Mouse (Mus musculus) small intestine, adult 2 months (tissue): ENCODE results near the gene Slc9a5. TPM values are rescaled to one million over a fixed set of nuclear protein-coding genes. Genes with fewer than 3 reads are reported as not detected.

ENCODE experiments used
- H3K27ac ChIP-seq: fragments of 200-500 bp; 2 replicates; pipeline ENCODE4 v1.5.1; 2012; ENCODE audit warnings: low read depth, low read length, control low read depth, inconsistent platforms; ENCODE audit not compliant: insufficient read depth
- H3K27me3 ChIP-seq: fragments of 200-500 bp; 2 replicates; pipeline ENCODE4 v1.6.1; 2012; ENCODE audit warnings: mild to moderate bottlenecking, moderate library complexity, low read length, inconsistent platforms; ENCODE audit not compliant: control insufficient read depth, insufficient read depth
- H3K36me3 ChIP-seq: fragments of 200-500 bp; 2 replicates; pipeline ENCODE4 v1.6.1; 2012; ENCODE audit warnings: mild to moderate bottlenecking, low read length, control low read depth, inconsistent platforms; ENCODE audit not compliant: control insufficient read depth, insufficient read depth
- H3K4me1 ChIP-seq: fragments of 200-500 bp; 2 replicates; pipeline ENCODE4 v1.6.1; 2012; ENCODE audit warnings: low read length, inconsistent platforms, mixed read lengths; ENCODE audit not compliant: control insufficient read depth, insufficient read depth, insufficient read length
- H3K4me3 ChIP-seq: fragments of 200-500 bp; 2 replicates; pipeline ENCODE4 v1.5.1; 2012; ENCODE audit warnings: low read depth, mild to moderate bottlenecking, control low read depth, inconsistent platforms, low read length, moderate library complexity
- CTCF ChIP-seq: fragments of 200-500 bp; IDR thresholded peaks from 2 replicates; pipeline ENCODE4 v1.5.1; 2012; ENCODE audit warnings: low read depth, mild to moderate bottlenecking, control low read depth, inconsistent platforms, low read length, moderate library complexity, mixed read lengths; ENCODE audit not compliant: insufficient replicate concordance, insufficient read length; ENCODE audit errors: extremely low read depth
- POLR2A ChIP-seq: fragments of 200-500 bp; IDR thresholded peaks from 2 replicates; pipeline ENCODE4 v1.6.1; 2012; ENCODE audit warnings: low read depth, mild to moderate bottlenecking, control low read depth, inconsistent platforms, low read length, moderate library complexity
- WGBS: fragments of 180-500 bp; shearing (Covaris S2); methylation state at CpG from one replicate; pipeline ENCODE4 v1.1.7; 2018; 5-methylcytosine and 5-hydroxymethylcytosine counted together
- polyA plus RNA-seq: library from polyadenylated mRNA; depleted of rRNA; stranded (reverse); fragments of >200 nt; gene quantifications from 2 replicates; pipeline ENCODE4 v1.2.3, GENCODE M21; 2012; rRNA removed

Gene Slc9a5
- polyA plus RNA-seq, 1 experiment = 3.1 TPM

- WGBS = 91% methylated on average over 2 of the region's 2 CpGs
- no peak for TF ChIP-seq CTCF
- no peak for TF ChIP-seq POLR2A
- Histone ChIP-seq H3K27me3 (peaks cover 7% of the 10 kb centered on the region), H3K4me3 (no peak overlapping the region), H3K27ac (no peak overlapping the region), H3K36me3 (no peaks in the 10 kb centered on the region), H3K4me1 (no peaks in the 10 kb centered on the region)
Measured at GRCm38 (mm10) chr8:105418992-105419391, 70.3 kb downstream of the Slc9a5 start.

Other genes starting within 250 kb of the Slc9a5 start
- gene Ces4a, start 217.0 kb upstream of the Slc9a5 start, polyA plus RNA-seq = not detected in 2 replicates
- gene Cbfb, start 178.2 kb upstream of the Slc9a5 start, polyA plus RNA-seq = 2.3 and 2.9 TPM in 2 replicates
- gene D230025D16Rik, start 123.7 kb upstream of the Slc9a5 start, polyA plus RNA-seq = 6.3 and 9.4 TPM in 2 replicates
- gene B3gnt9, start 93.7 kb upstream of the Slc9a5 start, polyA plus RNA-seq = 8.6 and 13.8 TPM in 2 replicates
- 62.7 and 112 TPM in 2 replicates for gene Tradd, start 84.2 kb upstream of the Slc9a5 start, polyA plus RNA-seq
- gene Fbxl8, start 84.2 kb upstream of the Slc9a5 start, polyA plus RNA-seq = 12.4 and 34.9 TPM in 2 replicates
- 1.2 and 1.3 TPM in 2 replicates for gene Hsf4, start 79.0 kb upstream of the Slc9a5 start, polyA plus RNA-seq
- gene Nol3, start 72.7 kb upstream of the Slc9a5 start, polyA plus RNA-seq = 0.52 and 1.1 TPM in 2 replicates
- gene 4931428F04Rik, start 59.0 kb upstream of the Slc9a5 start, polyA plus RNA-seq = 1.6 and 2.6 TPM in 2 replicates
- gene Exoc3l, start 52.7 kb upstream of the Slc9a5 start, polyA plus RNA-seq = 2.1 and 3.1 TPM in 2 replicates
- gene E2f4, start 51.2 kb upstream of the Slc9a5 start, polyA plus RNA-seq = 81.4 and 152 TPM in 2 replicates
- 39.6 and 107 TPM in 2 replicates for gene Elmo3, start 43.2 kb upstream of the Slc9a5 start, polyA plus RNA-seq
- gene Lrrc29, start 22.6 kb upstream of the Slc9a5 start, polyA plus RNA-seq = 2.7 and 6.9 TPM in 2 replicates
- 77.5 and 105 TPM in 2 replicates for gene Tmem208, start 22.5 kb upstream of the Slc9a5 start, polyA plus RNA-seq
- gene Fhod1, start 890 bp upstream of the Slc9a5 start, polyA plus RNA-seq = 15.4 and 19.6 TPM in 2 replicates
- gene Plekhg4, start 24.4 kb downstream of the Slc9a5 start, polyA plus RNA-seq = 0.14 and 0.41 TPM in 2 replicates
- not detected in 2 replicates for gene Kctd19, start 64.7 kb downstream of the Slc9a5 start, polyA plus RNA-seq
- 0.06 TPM in 1 of 2 replicates, not detected in the other for gene Lrrc36, start 64.7 kb downstream of the Slc9a5 start, polyA plus RNA-seq
- gene Tppp3, start 122.7 kb downstream of the Slc9a5 start, polyA plus RNA-seq = 36.9 and 60.5 TPM in 2 replicates
- gene Zdhhc1, start 148.1 kb downstream of the Slc9a5 start, polyA plus RNA-seq = 14.8 and 15.2 TPM in 2 replicates
- 5.0 and 12.2 TPM in 2 replicates for gene Hsd11b2, start 169.9 kb downstream of the Slc9a5 start, polyA plus RNA-seq
- gene Atp6v0d1, start 217.2 kb downstream of the Slc9a5 start, polyA plus RNA-seq = 41.9 and 70.8 TPM in 2 replicates